Mouse (Mus musculus): ENCODE data around the gene Ptprr. TPM values are rescaled to one million over a fixed set of nuclear protein-coding genes. Genes with fewer than 3 reads are reported as not detected.

The Ptprr gene
- polyA plus RNA-seq, 1 experiment from 2014 or later = 8.4 TPM

DNA sequence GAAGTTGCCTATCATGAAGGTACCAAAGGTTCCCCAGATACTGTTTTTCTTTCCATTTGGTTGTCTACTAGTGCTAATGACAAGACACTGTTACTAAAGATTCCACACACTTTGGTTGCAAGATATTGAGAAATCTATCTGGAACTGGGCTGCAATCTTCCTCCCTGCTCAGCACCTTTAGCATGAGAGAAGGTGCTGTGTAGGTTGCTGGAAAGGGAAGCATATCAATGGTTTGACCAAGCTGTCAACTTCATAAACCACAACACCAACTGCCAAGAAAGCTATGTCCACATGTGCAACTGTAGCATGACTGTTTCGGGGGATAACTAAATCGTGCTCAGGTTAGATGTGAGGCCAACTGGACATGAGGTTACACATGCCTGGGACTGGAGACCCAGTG is 103.5 kb downstream of the Ptprr start:
- no peak for DNase-seq (ENCODE audit: low spot score)
- H3K4me3 ChIP-seq (ENCODE audit: low read depth, low read length) = no peak overlapping the region
- H3K9ac ChIP-seq (ENCODE audit: low read length) = no peak overlapping the region
- 78% methylated on average over 2 of the region's 2 CpGs for WGBS
- H3K9me3 ChIP-seq (ENCODE audit: control insufficient read depth, low read length) = no peaks in the 10 kb centered on the region
- H3K27ac ChIP-seq (replicated peaks) = no peak overlapping the region
- H3K36me3 ChIP-seq (ENCODE audit: control insufficient read depth, insufficient read depth, low read length) = no peaks in the 10 kb centered on the region
- no peak for ATAC-seq (ENCODE audit: low FRiP score, low TSS enrichment)
- no peak overlapping the region for H3K4me2 ChIP-seq (replicated peaks; ENCODE audit: low read depth)
- TF ChIP-seq CTCF (IDR thresholded peaks at IDR 0.05; ENCODE audit: low read depth) (no peak), EP300 (optimal IDR thresholded peaks at IDR 0.05) (no peak)
- H3K27me3 ChIP-seq (ENCODE audit: control insufficient read depth, insufficient read depth, low read length) = no peaks in the 10 kb centered on the region
- no peaks in the 10 kb centered on the region for H3K4me1 ChIP-seq (replicated peaks; ENCODE audit: control insufficient read depth, insufficient read depth)

DNA sequence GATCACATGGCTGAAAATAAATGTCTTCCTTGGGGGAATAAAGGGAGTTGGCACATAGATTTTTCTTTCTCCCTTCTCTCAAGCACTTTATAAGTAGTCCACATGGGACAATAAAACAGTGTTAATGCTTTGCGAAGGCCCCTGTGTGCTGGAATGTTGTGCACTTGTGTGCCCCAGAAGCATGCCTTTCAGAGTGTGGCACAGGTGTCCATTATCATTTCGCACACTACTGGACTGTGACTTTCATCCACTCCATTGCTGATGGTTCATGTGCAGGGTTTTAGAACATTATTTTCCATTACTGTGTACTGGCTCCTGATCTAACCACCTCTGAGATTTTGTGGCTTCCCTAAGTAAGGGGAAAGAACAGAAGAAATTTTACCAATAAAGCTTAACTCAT is 105.8 kb downstream of the Ptprr start:
- Histone ChIP-seq H3K4me1 (replicated peaks; ENCODE audit: control insufficient read depth, insufficient read depth) (no peaks in the 10 kb centered on the region), H3K36me3 (ENCODE audit: control insufficient read depth, insufficient read depth, low read length) (no peaks in the 10 kb centered on the region), H3K9ac (ENCODE audit: low read length) (no peak overlapping the region), H3K4me3 (ENCODE audit: low read depth, low read length) (no peak overlapping the region), H3K27me3 (ENCODE audit: control insufficient read depth, insufficient read depth, low read length) (no peaks in the 10 kb centered on the region), H3K4me2 (replicated peaks; ENCODE audit: low read depth) (no peak overlapping the region), H3K27ac (replicated peaks) (no peak overlapping the region), H3K9me3 (ENCODE audit: control insufficient read depth, low read length) (no peaks in the 10 kb centered on the region)
- WGBS = 92% methylated on average over 2 of the region's 2 CpGs
- DNase-seq (ENCODE audit: low spot score) = no peak
- no peak for ATAC-seq (ENCODE audit: low FRiP score, low TSS enrichment)
- TF ChIP-seq EP300 (optimal IDR thresholded peaks at IDR 0.05) (no peak), CTCF (IDR thresholded peaks at IDR 0.05; ENCODE audit: low read depth) (no peak)

DNA sequence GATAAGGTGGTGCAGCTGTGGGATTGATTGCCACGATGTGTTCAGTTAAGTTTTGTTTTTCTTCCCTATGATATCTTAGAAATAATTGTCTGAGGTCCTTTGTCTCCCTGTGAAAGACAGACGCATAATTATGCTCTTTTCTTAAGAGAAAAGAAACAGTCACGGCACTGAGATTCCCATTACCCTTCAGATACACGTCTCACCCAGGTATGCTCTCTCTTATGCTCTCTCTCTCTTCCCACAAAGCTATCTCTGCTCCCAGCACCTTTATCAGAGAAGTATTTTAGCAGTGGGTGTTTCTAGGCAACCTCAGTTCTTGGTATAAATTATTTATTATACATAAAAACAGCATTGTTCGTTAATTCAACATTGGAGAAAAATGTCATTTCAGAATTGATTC is 107.4 kb downstream of the Ptprr start:
- Histone ChIP-seq H3K4me1 (replicated peaks; ENCODE audit: control insufficient read depth, insufficient read depth) (no peaks in the 10 kb centered on the region), H3K27ac (replicated peaks) (no peak overlapping the region), H3K36me3 (ENCODE audit: control insufficient read depth, insufficient read depth, low read length) (no peaks in the 10 kb centered on the region), H3K9ac (ENCODE audit: low read length) (no peak overlapping the region), H3K4me3 (ENCODE audit: low read depth, low read length) (no peak overlapping the region), H3K27me3 (ENCODE audit: control insufficient read depth, insufficient read depth, low read length) (no peaks in the 10 kb centered on the region), H3K9me3 (ENCODE audit: control insufficient read depth, low read length) (no peaks in the 10 kb centered on the region), H3K4me2 (replicated peaks; ENCODE audit: low read depth) (no peak overlapping the region)
- no peak for DNase-seq (ENCODE audit: low spot score)
- WGBS = 56% methylated on average over 5 of the region's 5 CpGs
- no peak for TF ChIP-seq EP300 (optimal IDR thresholded peaks at IDR 0.05)
- no peak for TF ChIP-seq CTCF (IDR thresholded peaks at IDR 0.05; ENCODE audit: low read depth)
- no peak for ATAC-seq (ENCODE audit: low FRiP score, low TSS enrichment)

DNA sequence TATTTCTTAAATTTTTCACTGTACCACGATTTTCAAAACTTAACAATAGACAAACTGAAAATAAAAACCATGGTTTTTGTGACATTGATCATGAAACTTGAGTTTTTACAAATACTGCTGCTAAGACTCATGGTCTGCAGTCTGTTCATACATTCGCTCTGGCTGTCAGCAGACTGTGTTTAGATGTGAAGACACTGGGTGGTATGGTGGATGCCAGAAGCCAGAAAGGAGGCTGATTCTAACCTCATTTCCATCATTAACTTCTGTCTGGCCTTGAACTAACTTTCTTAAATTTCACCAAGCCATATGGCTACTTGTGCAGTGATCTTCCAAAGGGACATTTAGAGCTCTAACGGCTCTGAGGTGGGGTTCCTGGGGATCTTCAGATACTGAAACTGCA is 112.4 kb downstream of the Ptprr start:
- Histone ChIP-seq H3K36me3 (ENCODE audit: control insufficient read depth, insufficient read depth, low read length) (no peaks in the 10 kb centered on the region), H3K27ac (replicated peaks) (no peak overlapping the region), H3K4me1 (replicated peaks; ENCODE audit: control insufficient read depth, insufficient read depth) (no peaks in the 10 kb centered on the region), H3K4me3 (ENCODE audit: low read depth, low read length) (no peak overlapping the region), H3K9me3 (ENCODE audit: control insufficient read depth, low read length) (no peaks in the 10 kb centered on the region), H3K27me3 (ENCODE audit: control insufficient read depth, insufficient read depth, low read length) (no peaks in the 10 kb centered on the region), H3K4me2 (replicated peaks; ENCODE audit: low read depth) (no peak overlapping the region), H3K9ac (ENCODE audit: low read length) (no peak overlapping the region)
- DNase-seq (ENCODE audit: low spot score) = no peak
- no peak for ATAC-seq (ENCODE audit: low FRiP score, low TSS enrichment)
- 78% methylated on average over 3 of the region's 3 CpGs for WGBS
- no peak for TF ChIP-seq CTCF (IDR thresholded peaks at IDR 0.05; ENCODE audit: low read depth)
- TF ChIP-seq EP300 (optimal IDR thresholded peaks at IDR 0.05) = no peak

DNA sequence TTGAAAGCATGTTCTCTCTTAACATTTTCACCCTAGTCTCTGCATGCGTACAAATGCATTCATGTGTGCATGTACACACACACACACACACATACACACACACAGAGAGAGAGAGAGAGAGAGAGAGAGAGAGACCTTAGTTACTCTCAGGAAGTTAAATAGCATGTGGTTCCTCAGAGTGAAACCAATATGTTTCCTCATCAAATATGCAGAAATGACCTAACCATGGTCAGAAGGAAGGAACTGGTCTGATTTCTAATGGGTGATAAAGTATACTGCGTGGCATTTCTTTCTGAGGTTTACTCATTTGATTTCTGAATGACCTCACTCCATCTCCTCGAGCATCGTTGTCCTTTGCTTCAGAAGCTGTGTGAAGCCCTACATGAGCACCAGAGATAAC is 113.2 kb downstream of the Ptprr start:
- Histone ChIP-seq H3K27ac (replicated peaks) (no peak overlapping the region), H3K9ac (ENCODE audit: low read length) (no peak overlapping the region), H3K27me3 (ENCODE audit: control insufficient read depth, insufficient read depth, low read length) (no peaks in the 10 kb centered on the region), H3K36me3 (ENCODE audit: control insufficient read depth, insufficient read depth, low read length) (no peaks in the 10 kb centered on the region), H3K4me2 (replicated peaks; ENCODE audit: low read depth) (no peak overlapping the region), H3K4me3 (ENCODE audit: low read depth, low read length) (no peak overlapping the region), H3K4me1 (replicated peaks; ENCODE audit: control insufficient read depth, insufficient read depth) (no peaks in the 10 kb centered on the region), H3K9me3 (ENCODE audit: control insufficient read depth, low read length) (no peaks in the 10 kb centered on the region)
- WGBS = 77% methylated on average over 4 of the region's 4 CpGs
- TF ChIP-seq EP300 (optimal IDR thresholded peaks at IDR 0.05) (no peak), CTCF (IDR thresholded peaks at IDR 0.05; ENCODE audit: low read depth) (no peak)
- 0 out of 2 replicates have a peak, but pooled peaks have one; percentile 49 for ATAC-seq (ENCODE audit: low FRiP score, low TSS enrichment)
- no peak for DNase-seq (ENCODE audit: low spot score)

DNA sequence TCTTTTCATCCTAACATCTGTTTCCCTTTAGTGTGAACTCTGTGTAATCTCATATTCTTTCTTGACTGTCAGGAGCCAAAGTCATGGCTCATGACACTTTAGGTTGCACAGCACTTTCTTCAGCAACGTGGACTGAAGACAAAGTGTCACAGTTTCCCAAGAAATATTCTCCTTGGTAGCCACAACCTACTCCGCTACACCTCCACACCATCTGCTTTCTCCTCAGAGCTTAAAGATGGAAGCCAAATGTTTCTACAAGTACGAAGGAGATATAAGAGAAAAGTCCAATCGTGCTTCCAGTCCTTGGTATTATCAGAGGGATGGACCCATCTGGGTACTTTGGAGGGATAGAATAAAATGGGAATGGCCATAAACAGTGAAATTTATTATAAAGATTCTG is 114.2 kb downstream of the Ptprr start:
- no peaks in the 10 kb centered on the region for H3K27me3 ChIP-seq (ENCODE audit: control insufficient read depth, insufficient read depth, low read length)
- no peaks in the 10 kb centered on the region for H3K36me3 ChIP-seq (ENCODE audit: control insufficient read depth, insufficient read depth, low read length)
- TF ChIP-seq EP300 (optimal IDR thresholded peaks at IDR 0.05) (no peak), CTCF (IDR thresholded peaks at IDR 0.05; ENCODE audit: low read depth) (no peak)
- no peaks in the 10 kb centered on the region for H3K4me1 ChIP-seq (replicated peaks; ENCODE audit: control insufficient read depth, insufficient read depth)
- no peak overlapping the region for H3K27ac ChIP-seq (replicated peaks)
- DNase-seq (ENCODE audit: low spot score) (no peak), ATAC-seq (ENCODE audit: low FRiP score, low TSS enrichment) (no peak)
- no peak overlapping the region for H3K4me2 ChIP-seq (replicated peaks; ENCODE audit: low read depth)
- H3K4me3 ChIP-seq (ENCODE audit: low read depth, low read length) = no peak overlapping the region
- H3K9me3 ChIP-seq (ENCODE audit: control insufficient read depth, low read length) = no peaks in the 10 kb centered on the region
- no peak overlapping the region for H3K9ac ChIP-seq (ENCODE audit: low read length)
- 72% methylated on average over 4 of the region's 4 CpGs for WGBS
